In the genomic region with DNA sequence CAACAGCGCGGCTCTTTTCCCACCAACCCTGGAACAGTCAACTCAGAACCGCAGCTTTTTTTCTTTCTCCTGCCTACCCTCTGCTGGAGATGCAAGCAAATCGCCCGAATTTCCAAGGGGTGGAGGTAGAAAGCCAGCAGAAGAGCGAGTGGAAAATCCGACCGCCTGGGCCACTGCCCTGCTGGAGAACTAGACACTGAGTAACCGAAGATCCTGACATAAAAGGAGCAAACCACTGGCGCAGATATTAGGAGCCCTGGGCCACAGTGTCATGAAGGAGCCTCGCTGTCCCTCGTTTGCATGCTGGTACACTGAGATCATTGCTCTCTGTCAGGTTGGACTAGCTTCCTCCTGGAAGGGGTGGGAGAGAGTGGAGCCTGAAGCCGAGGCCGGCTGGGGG, we compare ENCODE assay signal across 8 mouse cellular contexts. TPM values are rescaled to one million over a fixed set of nuclear protein-coding genes. Genes with fewer than 3 reads are reported as not detected.
DNase-seq lines count a peak whose midpoint lies in the region; ATAC-seq and TF ChIP-seq lines count a peak whose summit lies in the region.

No protein-coding gene starts in this region.

- intact Hi-C loops in gastrocnemius, postnatal 14 days (cut with DNase I; ENCODE audit: low total_unique reads), result loop anchor here (10.0 kb wide), 1 partner anchor 233 kb away; a partner anchor contains a TSS

- DNase-seq in lung, embryonic 14.5 days, result peak; percentile 66
- no peak for DNase-seq in lung, adult 2 months
- DNase-seq in embryonic facial prominence, embryonic 10.5 days (ENCODE audit: low spot score), result peak; percentile 66
- DNase-seq in gastrocnemius, postnatal 14 days, result no peak
- no peak for DNase-seq in thymus, adult 2 months
- no peak for DNase-seq in yolk sac, embryonic 10.5 days (ENCODE audit: low spot score)

- peak; percentile 37 for TF ChIP-seq CTCF in lung, embryonic 14.5 days (IDR thresholded peaks at IDR 0.05; ENCODE audit: low read depth)
- no peak for TF ChIP-seq CTCF in lung, adult 2 months (IDR thresholded peaks at IDR 0.05; ENCODE audit: insufficient read depth, low read length)
- TF ChIP-seq CTCF in olfactory bulb, adult 2 months (IDR thresholded peaks at IDR 0.05; ENCODE audit: insufficient read depth, low read depth, low read length), result 0 out of 2 replicates have a peak, but pooled peaks have one; percentile 12
- no peak for TF ChIP-seq CTCF in thymus, adult 2 months (IDR thresholded peaks at IDR 0.05; ENCODE audit: borderline replicate concordance, control insufficient read depth, extremely low read depth, insufficient read depth, low read length, poor library complexity)

- peak overlapping the region; percentile 3 for H3K4me2 ChIP-seq in lung, embryonic 14.5 days
- H3K4me2 ChIP-seq in kidney, embryonic 15.5 days, result peak overlapping the region; percentile 41

- peaks cover 18% of the 10 kb centered on the region for H3K4me1 ChIP-seq in lung, embryonic 14.5 days (ENCODE audit: insufficient read depth)
- H3K4me1 ChIP-seq in lung, adult 2 months (ENCODE audit: control insufficient read depth, insufficient read depth, low read length), result peaks cover 4% of the 10 kb centered on the region; the same call in 1 of the 2 replicates
- H3K4me1 ChIP-seq in embryonic facial prominence, embryonic 10.5 days, result peaks cover 61% of the 10 kb centered on the region
- peaks cover 54% of the 10 kb centered on the region for H3K4me1 ChIP-seq in kidney, embryonic 15.5 days
- H3K4me1 ChIP-seq in olfactory bulb, adult 2 months (ENCODE audit: control insufficient read depth, insufficient read depth, low read length), result peaks cover 6% of the 10 kb centered on the region
- no peaks in the 10 kb centered on the region for H3K4me1 ChIP-seq in thymus, adult 2 months (replicated peaks; ENCODE audit: control insufficient read depth, insufficient read depth, low read length)

- no peak overlapping the region; the same call in 1 of the 2 replicates for H3K4me3 ChIP-seq in lung, embryonic 14.5 days (ENCODE audit: low read depth, low read length)
- H3K4me3 ChIP-seq in lung, adult 2 months (replicated peaks; ENCODE audit: extremely low read depth, low read depth, low read length), result no peak overlapping the region
- H3K4me3 ChIP-seq in embryonic facial prominence, embryonic 10.5 days, result peak overlapping the region; percentile 35
- peak overlapping the region; percentile 17 for H3K4me3 ChIP-seq in kidney, embryonic 15.5 days (replicated peaks)
- H3K4me3 ChIP-seq in olfactory bulb, adult 2 months (ENCODE audit: insufficient read depth, low read depth, low read length), result no peak overlapping the region
- H3K4me3 ChIP-seq in thymus, adult 2 months (ENCODE audit: control insufficient read depth, insufficient read depth, low read length), result no peak overlapping the region

- H3K27ac ChIP-seq in lung, embryonic 14.5 days (ENCODE audit: low read depth), result no peak overlapping the region
- H3K27ac ChIP-seq in embryonic facial prominence, embryonic 10.5 days (replicated peaks), result peak overlapping the region; percentile 61
- H3K27ac ChIP-seq in kidney, embryonic 15.5 days, result peak overlapping the region; percentile 24; the same call in 1 of the 2 replicates
- H3K27ac ChIP-seq in olfactory bulb, adult 2 months (ENCODE audit: insufficient read depth, low read depth, low read length), result no peak overlapping the region
- H3K27ac ChIP-seq in thymus, adult 2 months (ENCODE audit: control insufficient read depth, insufficient read depth, low read length), result no peak overlapping the region

- 8% methylated on average over 14 of the region's 14 CpGs for WGBS in lung, embryonic 14.5 days
- 22% methylated on average over 14 of the region's 14 CpGs for WGBS in lung, adult 2 months
- 2% methylated on average over 14 of the region's 14 CpGs for WGBS in embryonic facial prominence, embryonic 10.5 days
- WGBS in kidney, embryonic 15.5 days, result 5% methylated on average over 14 of the region's 14 CpGs
- WGBS in olfactory bulb, adult 2 months, result 6% methylated on average over 14 of the region's 14 CpGs
- 11% methylated on average over 14 of the region's 14 CpGs for WGBS in thymus, adult 2 months

- H3K27me3 ChIP-seq in lung, embryonic 14.5 days (ENCODE audit: insufficient read depth, low read length), result peaks cover 26% of the 10 kb centered on the region
- peaks cover 85% of the 10 kb centered on the region for H3K27me3 ChIP-seq in embryonic facial prominence, embryonic 10.5 days (replicated peaks; ENCODE audit: low read depth, poor library complexity, severe bottlenecking)
- H3K27me3 ChIP-seq in kidney, embryonic 15.5 days, result peaks cover 63% of the 10 kb centered on the region
- H3K27me3 ChIP-seq in thymus, adult 2 months (ENCODE audit: control insufficient read depth, insufficient read depth, low read length), result peaks cover 7% of the 10 kb centered on the region; the same call in 1 of the 2 replicates

- TF ChIP-seq POLR2A in lung, adult 2 months (IDR thresholded peaks at IDR 0.05; ENCODE audit: borderline replicate concordance, extremely low read depth, low read depth, low read length), result no peak
- TF ChIP-seq POLR2A in olfactory bulb, adult 2 months (IDR thresholded peaks at IDR 0.05; ENCODE audit: insufficient read depth, low read depth, low read length), result no peak
- TF ChIP-seq POLR2A in thymus, adult 2 months (IDR thresholded peaks at IDR 0.05; ENCODE audit: control insufficient read depth, extremely low read depth, insufficient read depth, low read length, poor library complexity), result no peak

- no peak for ATAC-seq in lung, embryonic 14.5 days (ENCODE audit: insufficient read depth)
- 0 out of 2 replicates have a peak, but pooled peaks have one; percentile 12 for ATAC-seq in kidney, embryonic 15.5 days (replicated peaks; ENCODE audit: low FRiP score)

- H3K9me3 ChIP-seq in lung, embryonic 14.5 days (ENCODE audit: low read depth, low read length), result no peaks in the 10 kb centered on the region
- no peaks in the 10 kb centered on the region for H3K9me3 ChIP-seq in embryonic facial prominence, embryonic 10.5 days
- no peaks in the 10 kb centered on the region for H3K9me3 ChIP-seq in kidney, embryonic 15.5 days (replicated peaks)

- H3K36me3 ChIP-seq in lung, embryonic 14.5 days (ENCODE audit: insufficient read depth), result no peaks in the 10 kb centered on the region
- H3K36me3 ChIP-seq in embryonic facial prominence, embryonic 10.5 days (replicated peaks), result no peaks in the 10 kb centered on the region
- H3K36me3 ChIP-seq in kidney, embryonic 15.5 days, result no peaks in the 10 kb centered on the region
- no peaks in the 10 kb centered on the region for H3K36me3 ChIP-seq in thymus, adult 2 months (ENCODE audit: control insufficient read depth, insufficient read depth, low read length)

- H3K9ac ChIP-seq in lung, embryonic 14.5 days, result no peak overlapping the region
- 0 out of 2 replicates have a peak overlapping the region, but pooled peaks have one; percentile 7 for H3K9ac ChIP-seq in kidney, embryonic 15.5 days

RNA-seq across cellular contexts. Expression of a gene that starts 49.6 kb away (rescaled TPM):
- 0.08 TPM in 1 of 2 replicates, not detected in the other for polyA plus RNA-seq in lung, embryonic 14.5 days (2014; fragmentation: Nextera tagmentation; extraction: Ambion mirVana)
- polyA plus RNA-seq in lung, adult 2 months (2012; rRNA removed), result not detected in 2 replicates
- polyA plus RNA-seq in embryonic facial prominence, embryonic 10.5 days (2016; fragmentation: Nextera tagmentation; extraction: Ambion mirVana), result not detected in 2 replicates
- 21.1 and 22.4 TPM in 2 replicates for polyA plus RNA-seq in kidney, embryonic 15.5 days (2015; fragmentation: Nextera tagmentation; extraction: Ambion mirVana)
- polyA plus RNA-seq in olfactory bulb, adult 2 months (2012; ENCODE audit: insufficient read depth, insufficient read length, low replicate concordance, missing spikeins), result not detected in 2 replicates
- not detected for total RNA-seq in gastrocnemius, postnatal 14 days (2021)
- 0.13 TPM in 1 of 2 replicates, not detected in the other for polyA plus RNA-seq in thymus, adult 2 months (2012; rRNA removed)

Comparison
In these comparisons a context has a peak if more than half of its experiments do, and no peak if none do; other contexts are left out.
1. DNase-seq: peak in lung, embryonic 14.5 days (single experiment) and embryonic facial prominence, embryonic 10.5 days (single experiment); none in lung, adult 2 months (single experiment), gastrocnemius, postnatal 14 days (single experiment), thymus, adult 2 months (single experiment) and yolk sac, embryonic 10.5 days (single experiment).
2. CTCF ChIP-seq: peak in lung, embryonic 14.5 days (single experiment) and olfactory bulb, adult 2 months (single experiment); none in lung, adult 2 months (single experiment) and thymus, adult 2 months (single experiment).
3. H3K27ac ChIP-seq: peak in embryonic facial prominence, embryonic 10.5 days (single experiment) and kidney, embryonic 15.5 days (single experiment); none in lung, embryonic 14.5 days (single experiment), olfactory bulb, adult 2 months (single experiment) and thymus, adult 2 months (single experiment).
4. H3K4me3 ChIP-seq: peak in embryonic facial prominence, embryonic 10.5 days (single experiment) and kidney, embryonic 15.5 days (single experiment); none in lung, embryonic 14.5 days (single experiment), lung, adult 2 months (single experiment), olfactory bulb, adult 2 months (single experiment) and thymus, adult 2 months (single experiment).
5. RNA of a gene that starts 49.6 kb away (polyA plus RNA-seq): 21.1 to 22.4 TPM in kidney, embryonic 15.5 days; 0.13 TPM in thymus, adult 2 months, 0.08 TPM in lung, embryonic 14.5 days, not detected in lung, adult 2 months, not detected in embryonic facial prominence, embryonic 10.5 days and not detected in olfactory bulb, adult 2 months; every median in the first group is over 10 times any median in the second.